Mouse (Mus musculus) retina, postnatal 7 days (tissue): ENCODE measurements around the gene Olfr938.

Source experiments
- DNase-seq: peaks from one replicate; pipeline ENCODE4 v3.0.0-alpha.2; 2012; ENCODE audit warnings: low read depth, low spot score

Gene Olfr938

GRCm38 (mm10) chr9:39078787-39079186 lies at the start of gene Olfr938:
Olfr938 (minus strand) TSS chr9:39078887.
- DNase-seq: no peak

- no peak for DNase-seq
These were observed 49.1 kb upstream of the Olfr938 start, which contains the start of gene Olfr27 for GRCm38 (mm10) chr9:39127831-39128230. Olfr27 (plus strand) TSS chr9:39128131.

- no peak for DNase-seq
These were observed 48.6 kb upstream of the Olfr938 start for GRCm38 (mm10) chr9:39127326-39127725.

GRCm38 (mm10) chr9:39064851-39065250 lies 13.8 kb downstream of the Olfr938 start, which contains the start of gene Olfr937:
Olfr937 (minus strand) TSS chr9:39064951.
- no peak for DNase-seq
